Mouse (Mus musculus) thymus, adult 2 months (tissue): Measurements from ENCODE around the gene Olfml1.

Source experiments
- CTCF ChIP-seq: fragments of 200-500 bp; IDR thresholded peaks from 2 replicates; pipeline ENCODE4 v1.5.1; 2012; ENCODE audit warnings: mild to moderate bottlenecking, control low read depth, low read length, moderate library complexity, borderline replicate concordance; ENCODE audit not compliant: control insufficient read depth, poor library complexity, insufficient read depth; ENCODE audit errors: extremely low read depth
- POLR2A ChIP-seq: fragments of 200-500 bp; IDR thresholded peaks from 2 replicates; pipeline ENCODE4 v1.6.1; 2012; ENCODE audit warnings: mild to moderate bottlenecking, low read length, control low read depth, moderate library complexity; ENCODE audit not compliant: control insufficient read depth, poor library complexity, insufficient read depth; ENCODE audit errors: extremely low read depth

- TF ChIP-seq POLR2A (no peak), CTCF (no peak)
Measured at GRCm38 (mm10) chr7:107602505-107602904, 35.3 kb downstream of the Olfml1 start.
